Mouse (Mus musculus) cortical plate, adult 2 months (tissue): ENCODE data around the gene Snapc4.

Source experiments
- CTCF ChIP-seq: fragments of 200-500 bp; IDR thresholded peaks from 2 replicates; pipeline ENCODE4 v1.5.1; 2011; ENCODE audit warnings: mild to moderate bottlenecking, control low read depth, low read length; ENCODE audit not compliant: insufficient read depth; ENCODE audit errors: extremely low read depth
- POLR2A ChIP-seq: fragments of 200-500 bp; IDR thresholded peaks from 2 replicates; pipeline ENCODE4 v1.6.1; 2011; ENCODE audit warnings: mild to moderate bottlenecking, low read length, control low read depth; ENCODE audit not compliant: insufficient read depth; ENCODE audit errors: extremely low read depth

DNA sequence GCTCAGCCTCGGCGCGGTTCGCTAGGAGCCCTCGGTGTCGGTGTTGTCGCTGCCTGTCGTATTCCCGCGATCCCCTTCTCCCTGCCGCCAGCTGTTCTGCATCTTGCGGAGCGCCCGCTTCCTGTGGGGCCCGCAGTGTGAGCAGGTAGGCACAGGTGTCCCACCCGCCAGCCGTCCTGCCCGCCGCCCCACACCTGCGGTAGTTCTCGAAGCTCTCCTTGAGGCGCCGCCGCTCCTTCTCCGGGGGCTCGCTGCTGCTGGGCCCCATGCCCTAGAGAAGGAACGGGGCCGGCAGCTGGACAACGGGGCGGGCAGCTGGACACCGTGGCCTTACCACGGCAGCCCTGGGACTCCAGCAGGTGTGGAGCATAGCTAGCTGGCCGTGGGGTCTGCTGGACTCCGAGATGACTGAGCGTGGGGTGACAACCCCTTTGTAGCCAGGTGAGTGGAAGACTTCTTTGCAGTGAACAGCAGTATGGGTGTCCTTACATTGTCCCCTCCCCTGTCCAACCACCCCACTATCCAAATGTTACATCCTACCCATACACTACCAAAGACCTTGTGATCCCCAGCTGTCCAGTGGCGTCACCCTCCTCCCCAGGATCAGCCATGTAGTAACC lies 28.1 kb downstream of the Snapc4 start:
- TF ChIP-seq POLR2A (no peak), CTCF (no peak)
